Mouse (Mus musculus) midbrain, postnatal 0 days (tissue): ENCODE results near the gene Vps11. TPM values are rescaled to one million over a fixed set of nuclear protein-coding genes. Genes with fewer than 3 reads are reported as not detected.
"Not testable (repeated sequence)": the region's sequence is repeated elsewhere in the genome, so short reads cannot be mapped to it uniquely, and the experiment has no call there.

Experiments
- ATAC-seq: fragments of 200-750 bp; cut with Nextera tagmentation; 2 replicates; pipeline ENCODE4 v1.8.0; 2017; ENCODE audit warnings: moderate number of reproducible peaks, mild to moderate bottlenecking, moderate TSS enrichment, moderate library complexity; ENCODE audit not compliant: low FRiP score
- DNase-seq: peaks from one replicate; pipeline ENCODE4 v3.0.0-alpha.2; 2015; ENCODE audit warnings: low spot score
- H3K27ac ChIP-seq: fragments of 300-500 bp; sonication (generic); 2 replicates; pipeline ENCODE4 v1.5.1; 2014; ENCODE audit warnings: low read depth, mild to moderate bottlenecking, low read length, mixed read lengths
- H3K27me3 ChIP-seq: fragments of 300-500 bp; sonication (generic); 2 replicates; pipeline ENCODE4 v1.6.1; 2014; ENCODE audit warnings: low read length, control low read depth, mixed read lengths; ENCODE audit not compliant: insufficient read depth
- H3K36me3 ChIP-seq: fragments of 300-500 bp; sonication (generic); 2 replicates; pipeline ENCODE4 v1.6.1; 2014; ENCODE audit warnings: low read length, control low read depth, mixed read lengths; ENCODE audit not compliant: insufficient read depth
- H3K4me1 ChIP-seq: fragments of 300-500 bp; sonication (generic); 2 replicates; pipeline ENCODE4 v1.6.1; 2014; ENCODE audit warnings: mild to moderate bottlenecking, control low read depth, antibody characterized with exemption, low read length, mixed read lengths; ENCODE audit not compliant: insufficient read depth
- H3K4me2 ChIP-seq: fragments of 300-500 bp; sonication (generic); 2 replicates; pipeline ENCODE4 v1.6.1; 2014; ENCODE audit warnings: low read depth, mild to moderate bottlenecking, low read length, mixed read lengths; ENCODE audit not compliant: poor library complexity, severe bottlenecking
- H3K4me3 ChIP-seq: fragments of 300-500 bp; sonication (generic); 2 replicates; pipeline ENCODE4 v1.5.1; 2014; ENCODE audit warnings: low read depth, mild to moderate bottlenecking, low read length, moderate library complexity
- H3K9ac ChIP-seq: fragments of 300-500 bp; sonication (generic); replicated peaks from 2 replicates; pipeline ENCODE4 v1.6.1; 2014; ENCODE audit warnings: mild to moderate bottlenecking, low read length, moderate library complexity, mixed read lengths; ENCODE audit not compliant: poor library complexity, severe bottlenecking
- H3K9me3 ChIP-seq: fragments of 300-500 bp; sonication (generic); 2 replicates; pipeline ENCODE4 v1.6.1; 2016; ENCODE audit warnings: low read length, control low read depth
- CTCF ChIP-seq: IDR thresholded peaks from 2 replicates; pipeline ENCODE4 v1.5.1; 2016; ENCODE audit warnings: antibody characterized with exemption, mild to moderate bottlenecking
- WGBS: fragments of 180-500 bp; shearing (Covaris S2); extraction: QIAGEN DNeasy Blood & Tissue Kit; methylation state at CpG from one replicate; pipeline ENCODE4 v1.1.7; 2014; 5-methylcytosine and 5-hydroxymethylcytosine counted together
- polyA plus RNA-seq: library from polyadenylated mRNA; unstranded; fragments of >200 nt; fragmentation: Nextera tagmentation; extraction: Ambion mirVana; gene quantifications from 2 replicates; pipeline ENCODE4 v1.2.1, GENCODE M21; 2015
- total RNA-seq: library from RNA; depleted of rRNA; stranded (reverse); fragments of >200 nt; gene quantifications from 2 replicates; pipeline ENCODE4 v1.2.3, GENCODE M21; 2014

Gene Vps11
- total and polyA plus RNA-seq, 2 experiments from 2014 or later = 41.5 to 42.6 TPM

DNA sequence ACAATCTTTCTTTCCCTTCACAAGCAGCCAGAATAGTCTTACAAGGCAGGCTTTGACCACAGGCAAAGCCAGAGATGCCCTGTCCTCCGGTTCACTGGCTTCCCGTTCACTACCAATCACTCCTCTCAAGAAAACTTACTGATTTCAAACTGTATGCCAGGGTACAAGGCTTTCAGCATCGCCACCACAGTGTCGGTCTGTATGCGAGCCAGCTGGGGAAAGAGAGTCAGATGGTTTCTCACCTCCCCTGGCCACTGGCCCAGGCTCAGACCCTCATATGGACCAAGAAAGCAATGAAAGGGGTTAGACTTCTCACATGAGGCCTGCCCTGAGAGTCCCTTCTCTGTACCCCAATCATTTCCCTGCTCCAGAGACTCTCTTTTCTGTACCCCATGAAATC, 20.0 kb downstream of the Vps11 start:
- H3K4me2 ChIP-seq = no peak overlapping the region
- ATAC-seq (no peak), DNase-seq (no peak)
- H3K4me3 ChIP-seq = no peak overlapping the region
- H3K27me3 ChIP-seq = no peaks in the 10 kb centered on the region
- no peak for TF ChIP-seq CTCF
- H3K9me3 ChIP-seq = no peaks in the 10 kb centered on the region
- WGBS = 93% methylated on average over 5 of the region's 5 CpGs
- H3K27ac ChIP-seq = no peak overlapping the region
- H3K9ac ChIP-seq = no peak overlapping the region
- peaks cover 10% of the 10 kb centered on the region for H3K36me3 ChIP-seq
- peaks cover 14% of the 10 kb centered on the region; the same call in 1 of the 2 replicates for H3K4me1 ChIP-seq

DNA sequence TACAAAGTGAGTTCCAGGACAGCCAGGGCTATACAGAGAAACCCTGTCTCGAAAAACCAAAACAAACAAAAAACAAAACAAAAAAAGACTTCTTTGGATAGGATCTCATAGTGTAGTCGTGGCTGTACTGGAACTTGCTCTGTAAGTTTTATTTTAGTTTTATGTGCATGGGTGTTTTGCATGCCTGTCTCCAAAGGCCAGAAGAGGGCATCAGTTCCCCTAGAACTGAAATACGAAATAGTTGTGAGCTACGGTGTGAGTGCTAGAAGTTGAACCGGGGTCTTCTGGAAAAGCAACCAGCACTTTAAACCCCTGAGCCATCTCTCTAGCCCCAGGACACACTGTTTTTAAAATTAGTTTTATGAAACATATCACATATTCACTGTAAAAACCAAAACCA, 22.9 kb downstream of the Vps11 start:
- peak; percentile 40 for TF ChIP-seq CTCF
- Histone ChIP-seq H3K4me3 (no peak overlapping the region), H3K27ac (no peak overlapping the region), H3K9ac (no peak overlapping the region), H3K4me2 (no peak overlapping the region), H3K36me3 (peaks cover 9% of the 10 kb centered on the region), H3K9me3 (no peaks in the 10 kb centered on the region), H3K4me1 (peaks cover 14% of the 10 kb centered on the region; the same call in 1 of the 2 replicates), H3K27me3 (no peaks in the 10 kb centered on the region)
- ATAC-seq (no peak), DNase-seq (no peak)
- WGBS = 81% methylated on average over 5 of the region's 5 CpGs

DNA sequence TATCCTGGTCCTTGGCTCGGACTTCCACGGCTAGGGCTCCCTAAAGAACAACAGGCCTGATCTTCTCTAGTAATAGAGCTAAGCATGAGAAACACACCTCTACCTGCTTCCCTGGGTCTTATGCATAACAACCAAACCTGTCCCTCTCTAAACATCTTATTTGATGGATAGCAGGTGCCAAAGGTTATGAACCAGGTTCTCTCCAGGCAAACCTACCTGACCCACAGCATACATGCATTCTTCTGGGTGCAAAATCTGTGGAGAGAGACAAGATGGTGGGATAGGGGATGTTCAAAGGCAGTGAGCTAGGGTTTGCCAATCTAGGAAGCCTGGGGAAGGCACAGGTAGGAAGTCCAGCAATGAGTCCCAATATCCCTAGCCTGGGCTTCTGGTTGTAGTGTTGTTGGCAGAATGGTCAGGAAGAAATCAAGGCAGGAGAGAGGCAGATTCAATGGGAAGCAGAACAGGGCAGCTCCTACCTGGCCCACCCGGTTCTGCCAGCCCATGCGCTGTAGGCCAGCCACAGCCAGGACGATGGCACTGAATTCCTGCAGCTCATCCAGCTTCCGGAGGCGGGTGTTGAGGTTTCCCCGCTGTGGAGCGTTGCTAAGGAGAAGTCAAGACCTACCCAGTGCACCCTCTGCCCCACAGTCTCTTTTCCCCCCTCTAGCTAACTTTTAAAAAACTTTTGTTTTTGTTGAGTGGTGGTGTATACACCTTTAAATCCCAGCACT, 23.9 kb downstream of the Vps11 start:
- DNase-seq (no peak), ATAC-seq (no peak)
- H3K4me3 ChIP-seq = no peak overlapping the region
- WGBS = 59% methylated on average over 9 of the region's 9 CpGs
- no peaks in the 10 kb centered on the region for H3K9me3 ChIP-seq
- H3K27me3 ChIP-seq = no peaks in the 10 kb centered on the region
- no peak for TF ChIP-seq CTCF
- no peak overlapping the region for H3K27ac ChIP-seq
- no peak overlapping the region; the same call in 1 of the 2 replicates for H3K4me2 ChIP-seq
- H3K4me1 ChIP-seq = peaks cover 6% of the 10 kb centered on the region; the same call in 1 of the 2 replicates
- H3K36me3 ChIP-seq = peaks cover 19% of the 10 kb centered on the region
- no peak overlapping the region; the same call in 1 of the 2 replicates for H3K9ac ChIP-seq

DNA sequence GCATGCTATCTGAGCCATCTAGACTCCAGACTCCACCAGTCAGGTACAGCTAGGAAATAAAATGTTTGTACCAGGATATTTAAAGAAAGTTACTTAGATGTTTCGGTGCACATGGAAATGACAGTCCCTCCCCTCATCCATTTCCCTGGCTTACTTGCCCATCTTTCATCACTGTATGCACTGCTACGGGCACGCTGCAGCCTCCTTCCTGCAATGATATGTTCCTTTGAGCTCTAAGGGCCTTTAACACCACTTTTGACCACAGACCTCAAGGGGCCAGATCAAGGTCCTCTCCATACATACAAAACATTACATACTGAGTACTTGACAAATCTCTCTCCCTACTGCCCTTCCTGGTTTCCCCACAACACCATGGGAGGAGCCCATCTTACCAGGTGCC, 24.5 kb downstream of the Vps11 start:
- peaks cover 22% of the 10 kb centered on the region for H3K36me3 ChIP-seq
- no peak for ATAC-seq
- WGBS = 84% methylated on average over 3 of the region's 3 CpGs
- no peaks in the 10 kb centered on the region for H3K27me3 ChIP-seq
- no peak overlapping the region for H3K27ac ChIP-seq
- DNase-seq = no peak
- no peak overlapping the region for H3K4me3 ChIP-seq
- no peak for TF ChIP-seq CTCF
- H3K4me2 ChIP-seq = peak overlapping the region; percentile 86; the same call in 1 of the 2 replicates
- H3K4me1 ChIP-seq = peaks cover 5% of the 10 kb centered on the region; the same call in 1 of the 2 replicates
- no peaks in the 10 kb centered on the region for H3K9me3 ChIP-seq
- 0 out of 2 replicates have a peak overlapping the region, but pooled peaks have one; percentile 14 for H3K9ac ChIP-seq

DNA sequence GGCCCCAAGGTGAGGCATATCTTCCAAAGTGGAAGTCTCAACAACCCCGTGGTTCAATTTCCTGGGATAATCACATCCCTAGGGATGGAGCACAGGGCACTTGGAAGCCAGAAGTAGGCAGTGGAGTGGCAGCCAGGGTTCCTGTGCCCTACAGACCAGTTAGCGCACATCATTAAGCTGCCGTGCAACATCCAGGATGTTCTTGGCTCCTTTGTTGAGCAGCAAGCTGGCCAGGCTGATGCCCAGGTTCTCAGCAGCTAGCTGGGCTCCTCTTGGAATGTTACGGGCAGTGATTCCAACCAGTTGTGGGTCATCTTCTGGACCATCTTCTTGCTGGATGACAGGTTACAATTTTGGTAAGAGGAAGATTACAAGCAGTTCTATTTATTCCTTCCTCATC, 25.0 kb downstream of the Vps11 start:
- not testable (repeated sequence) for ATAC-seq, H3K4me1 ChIP-seq, H3K27ac ChIP-seq, DNase-seq, H3K4me3 ChIP-seq, H3K9ac ChIP-seq, H3K27me3 ChIP-seq, H3K9me3 ChIP-seq
- Histone ChIP-seq H3K4me2 (peak overlapping the region; percentile 86; the same call in 1 of the 2 replicates), H3K36me3 (peaks cover 26% of the 10 kb centered on the region)
- WGBS = 28% methylated on average over 4 of the region's 4 CpGs

DNA sequence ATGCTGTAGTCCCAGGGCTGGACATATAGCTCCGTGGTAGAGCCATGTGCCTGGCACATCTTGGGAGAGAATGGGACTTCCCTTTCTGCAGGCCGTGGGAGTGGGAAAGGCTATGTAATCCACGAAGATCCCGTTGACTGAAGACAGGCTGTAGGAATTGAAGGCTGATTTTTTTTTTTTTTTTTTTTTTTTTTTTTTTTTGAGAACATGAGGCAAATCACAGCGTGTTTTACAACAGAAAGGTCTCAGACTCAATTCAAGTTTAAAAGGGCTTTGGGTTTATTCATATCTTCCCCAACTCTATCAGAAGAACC, 25.4 kb downstream of the Vps11 start:
- peaks cover 5% of the 10 kb centered on the region; the same call in 1 of the 2 replicates for H3K4me1 ChIP-seq
- H3K9ac ChIP-seq = peak overlapping the region; percentile 90
- DNase-seq (no peak), ATAC-seq (no peak)
- H3K27me3 ChIP-seq = no peaks in the 10 kb centered on the region
- 3% methylated on average over 5 of the region's 5 CpGs for WGBS
- H3K9me3 ChIP-seq = no peaks in the 10 kb centered on the region
- peaks cover 28% of the 10 kb centered on the region for H3K36me3 ChIP-seq
- peak overlapping the region; percentile 87 for H3K4me3 ChIP-seq
- peak overlapping the region; percentile 86 for H3K4me2 ChIP-seq
- H3K27ac ChIP-seq = peak overlapping the region; percentile 85; the same call in 1 of the 2 replicates
- no peak for TF ChIP-seq CTCF
